In genomic region chr14:79327033-79327432, GRCm38 (mm10) we compare ENCODE assay signal across 8 mouse cellular contexts. TPM values are rescaled to one million over a fixed set of nuclear protein-coding genes. Genes with fewer than 3 reads are reported as not detected.
DNase-seq lines count a peak whose midpoint lies in the region; ATAC-seq and TF ChIP-seq lines count a peak whose summit lies in the region.

No protein-coding gene starts in this region.

- TF ChIP-seq POLR2A in brain, embryonic 14.5 days (IDR thresholded peaks at IDR 0.05; ENCODE audit: borderline replicate concordance, extremely low read depth, insufficient read depth, insufficient read length, poor library complexity, severe bottlenecking): no peak

- no peak overlapping the region for H3K4me2 ChIP-seq in embryonic facial prominence, embryonic 11.5 days (ENCODE audit: low read depth, low read length)

- H3K9me3 ChIP-seq in embryonic facial prominence, embryonic 11.5 days (replicated peaks; ENCODE audit: control insufficient read depth, low read length): no peaks in the 10 kb centered on the region
- no peaks in the 10 kb centered on the region for H3K9me3 ChIP-seq in embryonic facial prominence, embryonic 10.5 days

- no peak for ATAC-seq in embryonic facial prominence, embryonic 11.5 days (replicated peaks; ENCODE audit: insufficient number of reproducible peaks, low FRiP score, low TSS enrichment, low read depth)
- peak; percentile 50 for ATAC-seq in granulocyte monocyte progenitor cell, adult 5-6 weeks (replicated peaks; ENCODE audit: poor library complexity, severe bottlenecking)

- WGBS in embryonic facial prominence, embryonic 11.5 days: 33% methylated on average over 5 of the region's 5 CpGs
- WGBS in embryonic facial prominence, embryonic 10.5 days: 32% methylated on average over 5 of the region's 5 CpGs

- no peaks in the 10 kb centered on the region for H3K27me3 ChIP-seq in embryonic facial prominence, embryonic 11.5 days (ENCODE audit: control insufficient read depth, insufficient read depth, low read length)
- no peaks in the 10 kb centered on the region for H3K27me3 ChIP-seq in embryonic facial prominence, embryonic 10.5 days (replicated peaks; ENCODE audit: low read depth, poor library complexity, severe bottlenecking)

- H3K36me3 ChIP-seq in embryonic facial prominence, embryonic 11.5 days (replicated peaks; ENCODE audit: control insufficient read depth, insufficient read depth, low read depth, low read length): no peaks in the 10 kb centered on the region
- H3K36me3 ChIP-seq in embryonic facial prominence, embryonic 10.5 days (replicated peaks): 0 out of 2 replicates have a peak, but pooled peaks cover 5% of the 10 kb centered on the region

- peak; percentile 66 for DNase-seq in embryonic facial prominence, embryonic 11.5 days (ENCODE audit: low spot score)
- no peak for DNase-seq in embryonic facial prominence, embryonic 10.5 days (ENCODE audit: low spot score)
- peak; percentile 21 for DNase-seq in left cerebral cortex, postnatal 4 days
- no peak for DNase-seq in left cerebral cortex, postnatal 36 days (ENCODE audit: low spot score in 2 of 2)
- peak; percentile 61 for DNase-seq in brain, embryonic 14.5 days (ENCODE audit: low read depth)
- peak; percentile 51 for DNase-seq in lung, postnatal 14 days
- no peak for DNase-seq in Muller cell, postnatal 12 days (ENCODE audit: inconsistent ontology term)

- intact Hi-C loops in left cerebral cortex, postnatal 4 days (cut with DNase I): loop anchor here (5.0 to 10.0 kb wide), 2 partner anchors 205 to 662 kb away; no protein-coding TSS in a partner anchor
- intact Hi-C loops in left cerebral cortex, postnatal 36 days (cut with DNase I): loop anchor here (2.0 kb wide), 1 partner anchor 202 kb away; no protein-coding TSS in a partner anchor

- no peak overlapping the region for H3K27ac ChIP-seq in embryonic facial prominence, embryonic 11.5 days (replicated peaks; ENCODE audit: low read depth, low read length)
- no peak overlapping the region for H3K27ac ChIP-seq in embryonic facial prominence, embryonic 10.5 days (replicated peaks)

- TF ChIP-seq CTCF in brain, embryonic 14.5 days (IDR thresholded peaks at IDR 0.05; ENCODE audit: borderline replicate concordance, extremely low read depth, insufficient read depth, insufficient read length): peak; percentile 63; the same call in 1 of the 2 replicates

- no peaks in the 10 kb centered on the region for H3K4me1 ChIP-seq in embryonic facial prominence, embryonic 11.5 days (ENCODE audit: control insufficient read depth, insufficient read depth, low read length)
- H3K4me1 ChIP-seq in embryonic facial prominence, embryonic 10.5 days: peaks cover 16% of the 10 kb centered on the region

- H3K4me3 ChIP-seq in embryonic facial prominence, embryonic 11.5 days (ENCODE audit: low read depth, low read length): no peak overlapping the region
- H3K4me3 ChIP-seq in embryonic facial prominence, embryonic 10.5 days: no peak overlapping the region

- H3K9ac ChIP-seq in embryonic facial prominence, embryonic 11.5 days (replicated peaks; ENCODE audit: low read length): no peak overlapping the region

RNA-seq across cellular contexts. Expression of gene Rgcc, which starts 25.6 kb away (rescaled TPM):
- polyA plus RNA-seq in embryonic facial prominence, embryonic 11.5 days (2014; fragmentation: Nextera tagmentation; extraction: Ambion mirVana): 52.8 TPM in 2 replicates
- polyA plus RNA-seq in embryonic facial prominence, embryonic 10.5 days (2016; fragmentation: Nextera tagmentation; extraction: Ambion mirVana): 30.3 and 48.2 TPM in 2 replicates
- 10 to 100 TPM; 21.4 to 21.8 TPM for total RNA-seq in left cerebral cortex, postnatal 4 days (2021)
- 10 to 100 TPM; 30.1 to 39.0 TPM for total RNA-seq in left cerebral cortex, postnatal 36 days (2021)
- 29.0 and 71.3 TPM in 2 replicates for polyA plus RNA-seq in brain, embryonic 14.5 days (2012; rRNA removed)
- total RNA-seq in granulocyte monocyte progenitor cell, adult 5-6 weeks (2014; fragmentation: Nextera tagmentation): 84.3 and 97.4 TPM in 2 replicates
- 241 and 247 TPM in 2 replicates for total RNA-seq in granulocyte monocyte progenitor cell, adult 5-6 weeks (2017)

Comparison
In these comparisons a context has a peak if more than half of its experiments do, and no peak if none do; other contexts are left out.
1. DNase-seq: peak in embryonic facial prominence, embryonic 11.5 days (single experiment), left cerebral cortex, postnatal 4 days (single experiment), brain, embryonic 14.5 days (single experiment) and lung, postnatal 14 days (single experiment); none in embryonic facial prominence, embryonic 10.5 days (single experiment), left cerebral cortex, postnatal 36 days (0 of 2) and Muller cell, postnatal 12 days (single experiment).